Mouse (Mus musculus) ovary, postnatal 10 days (tissue): ENCODE data around the gene Ptprd.

Experiments
- DNase-seq: peaks from one replicate; pipeline ENCODE4 v3.0.0; 2022; ENCODE audit warnings: low spot score

Gene Ptprd

DNA sequence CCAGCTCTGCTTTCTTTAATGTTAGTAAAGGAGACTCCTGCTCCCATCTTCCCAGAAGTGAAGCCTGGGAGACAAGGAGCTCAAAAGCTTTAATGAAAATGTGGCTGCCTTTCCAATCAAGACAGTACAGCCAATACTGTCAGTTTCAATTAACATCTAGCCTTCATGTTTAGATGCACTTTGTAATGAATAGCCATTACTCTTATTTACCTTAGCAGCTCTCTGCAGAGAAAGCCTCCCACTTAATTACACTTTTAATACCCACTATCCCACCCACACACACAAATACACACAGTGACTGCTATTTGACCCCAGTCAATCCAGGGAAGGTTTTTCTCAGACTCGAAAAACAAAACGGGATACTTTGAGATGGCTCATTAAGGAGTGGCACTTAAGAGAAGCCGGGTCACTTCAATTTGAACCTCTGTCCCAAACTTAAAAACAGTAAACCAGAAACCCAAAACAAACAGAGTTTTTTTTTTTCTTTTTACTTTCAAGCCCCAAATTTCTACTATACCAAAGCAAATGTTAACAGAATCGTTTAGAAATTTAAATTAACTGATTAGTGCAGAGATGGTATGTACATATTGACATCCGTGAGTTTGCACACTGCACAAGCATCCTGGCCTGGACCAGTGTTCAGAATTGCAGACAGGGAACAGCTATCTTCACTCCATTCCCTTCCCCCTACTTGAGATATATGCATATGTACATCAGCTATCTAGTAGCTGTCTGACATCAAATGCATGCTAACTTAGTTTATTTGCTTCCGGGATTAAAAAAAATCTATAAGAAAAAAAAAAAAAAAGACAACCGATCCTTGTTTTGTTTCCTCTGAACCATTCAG is 1824.6 kb downstream of the Ptprd start:
- DNase-seq: no peak

DNA sequence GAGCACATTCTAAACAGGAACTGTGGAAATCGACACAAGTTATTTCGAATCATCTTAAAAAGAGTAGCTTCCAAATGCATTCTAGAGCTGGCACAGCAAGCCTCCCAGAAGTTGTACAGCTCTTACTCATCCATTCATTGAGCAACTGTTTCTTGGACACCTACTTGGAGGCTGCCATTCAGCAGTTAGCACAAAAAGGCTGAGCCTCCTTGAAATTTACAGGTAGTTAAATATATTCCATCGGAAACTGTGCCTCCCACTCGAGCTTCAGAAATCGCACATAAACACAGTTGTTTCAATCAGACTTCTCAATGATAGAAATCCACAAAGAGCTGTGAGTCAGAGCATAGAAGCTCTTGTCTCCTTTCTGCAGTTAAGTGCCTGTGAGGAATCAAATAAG is 1825.9 kb downstream of the Ptprd start:
- no peak for DNase-seq

DNA sequence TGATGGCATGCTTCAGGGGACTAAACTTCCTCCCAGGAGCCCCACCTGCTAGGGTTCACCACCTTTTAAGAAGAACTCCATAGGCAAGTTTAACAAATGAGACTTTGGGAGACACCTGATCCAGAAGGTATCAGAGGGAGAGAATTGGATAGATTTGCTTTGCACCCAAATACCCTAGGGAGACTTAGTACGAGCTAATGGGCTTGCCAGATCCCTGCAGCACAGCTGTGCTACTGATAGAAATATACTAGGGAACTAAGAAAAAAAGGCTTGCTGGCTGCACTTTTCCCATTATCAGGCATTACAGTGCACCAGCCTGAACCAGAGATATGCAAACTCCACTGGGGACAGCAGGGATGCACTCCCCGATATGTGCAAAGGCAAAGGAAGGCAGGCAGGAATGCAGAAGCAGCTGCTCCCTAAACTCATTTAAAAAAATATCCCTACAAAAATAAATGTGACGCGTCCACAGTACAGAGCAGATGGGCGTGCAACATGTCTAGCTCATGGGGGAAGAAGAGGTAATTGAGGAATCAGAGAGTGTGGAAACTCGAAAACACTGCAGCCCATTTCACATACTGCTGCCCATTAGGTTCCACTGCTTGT is 1831.3 kb downstream of the Ptprd start:
- no peak for DNase-seq

DNA sequence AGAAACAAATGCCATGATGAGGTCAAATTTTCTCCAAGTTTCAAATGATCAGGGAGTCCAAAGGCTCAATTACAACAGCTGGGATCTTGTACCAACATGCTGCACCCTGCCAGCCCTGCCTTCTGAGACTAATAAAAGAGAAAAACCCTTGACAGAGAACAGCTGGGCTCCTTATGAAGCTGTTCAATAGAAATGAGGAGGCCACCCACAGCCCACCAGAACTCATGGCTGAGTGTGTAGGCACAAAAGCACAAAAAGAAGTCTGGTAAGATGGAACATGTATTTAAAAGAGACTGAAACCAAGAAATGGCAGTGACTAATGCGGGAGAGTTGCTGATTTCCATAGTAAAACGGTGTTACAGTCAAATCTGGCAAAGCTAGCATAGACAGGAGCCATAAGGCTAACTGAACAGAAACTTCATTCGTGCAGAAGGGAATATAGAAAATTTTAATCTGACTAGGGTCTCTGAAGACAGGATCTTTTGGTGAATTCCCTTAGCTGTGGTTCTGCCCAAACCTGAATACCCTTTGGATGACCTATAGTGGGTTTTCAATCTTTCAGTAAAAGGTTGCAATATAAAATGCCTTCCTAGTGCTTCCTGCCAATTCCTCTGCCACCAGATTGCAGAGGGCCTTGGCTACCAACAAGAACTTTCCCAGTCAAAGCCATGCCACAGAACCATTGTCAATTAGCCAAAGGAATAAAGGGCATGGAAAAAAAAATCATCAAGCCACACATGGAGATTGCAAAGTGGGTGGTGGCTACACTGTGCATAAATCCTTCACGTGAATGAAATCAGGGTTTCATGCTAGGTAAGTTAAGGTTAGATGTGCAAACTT is 1841.5 kb downstream of the Ptprd start:
- no peak for DNase-seq

DNA sequence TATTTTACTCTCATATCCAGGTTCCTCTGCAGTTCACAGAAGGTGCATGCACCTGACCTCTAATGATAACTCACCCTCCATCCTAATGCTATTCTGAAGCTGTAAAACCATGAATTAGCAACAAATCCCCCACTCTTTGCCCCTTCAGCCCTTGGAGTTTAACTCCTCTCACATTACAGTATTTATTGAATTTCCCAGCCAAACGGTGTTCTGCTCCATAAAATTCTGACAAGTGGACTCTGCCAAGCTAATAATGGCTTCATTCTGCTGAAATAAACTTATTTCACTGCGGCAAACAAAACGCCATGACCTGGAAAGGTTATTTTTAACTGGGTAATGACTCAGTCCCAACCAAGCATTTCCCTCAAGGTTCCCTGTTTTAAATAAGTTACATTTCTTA is 1842.7 kb downstream of the Ptprd start:
- DNase-seq: no peak

DNA sequence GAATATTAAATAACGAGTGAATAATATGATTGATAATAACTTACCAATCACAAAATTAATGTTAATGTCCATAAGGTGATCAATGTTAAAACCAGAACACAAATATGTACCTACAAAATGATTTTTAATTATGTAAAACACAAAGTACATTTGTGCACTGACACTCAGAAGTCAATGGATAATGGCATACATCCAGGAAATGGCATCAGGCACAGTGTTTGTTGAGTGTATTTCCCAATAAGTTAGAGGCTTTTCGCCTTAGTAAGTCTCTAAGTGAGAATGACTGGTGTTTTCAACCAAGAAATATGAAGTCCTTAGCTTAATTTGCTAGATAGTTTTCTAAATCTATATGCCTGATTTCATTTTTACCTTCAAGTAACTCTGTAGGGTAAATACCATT is 1843.5 kb downstream of the Ptprd start:
- no peak for DNase-seq

DNA sequence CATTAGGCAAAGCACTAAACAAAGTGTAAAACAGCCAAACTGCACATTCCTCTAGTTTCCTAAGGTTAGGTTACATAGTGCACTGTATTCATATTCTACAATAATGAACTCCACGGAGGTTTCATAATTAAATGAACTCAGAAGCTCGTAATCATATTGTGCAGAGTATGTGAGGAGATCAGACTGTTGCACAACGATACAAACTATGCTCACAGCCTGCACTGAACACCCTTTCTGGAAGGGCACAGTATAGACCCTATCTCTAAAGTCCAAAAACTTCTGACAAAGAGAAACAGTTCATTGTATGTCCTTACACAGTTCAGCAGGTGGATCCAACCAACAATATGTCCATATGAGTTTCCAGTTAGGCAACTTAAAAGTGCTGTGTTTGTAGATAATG is 1844.5 kb downstream of the Ptprd start:
- DNase-seq: no peak

DNA sequence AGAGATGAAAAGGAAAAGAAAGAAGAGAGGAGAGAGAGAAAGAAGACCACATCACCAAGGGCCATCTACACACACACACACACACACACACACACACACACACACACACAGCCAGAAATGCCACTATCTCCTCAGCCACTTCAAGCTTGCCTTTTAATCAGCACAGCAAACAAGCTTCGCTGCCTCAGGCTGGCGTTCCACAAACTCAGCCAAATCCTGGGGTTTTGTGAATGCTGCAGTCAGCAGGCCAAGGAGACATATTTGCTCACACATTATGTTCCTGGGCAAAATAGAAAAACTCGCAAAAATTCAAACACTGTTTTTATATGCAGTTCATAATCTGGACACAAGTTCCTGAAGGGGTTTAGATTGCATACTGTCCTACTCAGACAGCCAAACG is 1845.9 kb downstream of the Ptprd start:
- DNase-seq: no peak

DNA sequence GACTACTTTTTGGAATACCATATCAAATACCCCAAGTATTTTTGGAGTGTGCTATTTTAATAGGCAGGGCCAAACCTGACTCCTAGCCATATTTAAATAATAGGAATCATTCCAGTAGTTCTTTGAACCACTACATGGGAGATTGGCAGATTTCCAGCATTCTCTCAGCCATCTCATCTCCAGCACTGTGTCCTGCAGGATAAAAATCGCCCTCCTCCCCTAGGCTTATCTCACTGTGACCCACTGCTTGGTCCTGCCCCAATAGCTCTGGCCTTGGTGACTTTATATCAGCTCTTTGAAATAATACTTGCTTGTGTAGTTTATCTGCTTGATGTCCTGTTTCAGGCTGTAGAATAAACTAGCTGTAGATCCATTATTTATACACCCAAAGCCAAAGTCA is 1850.2 kb downstream of the Ptprd start:
- DNase-seq: no peak

DNA sequence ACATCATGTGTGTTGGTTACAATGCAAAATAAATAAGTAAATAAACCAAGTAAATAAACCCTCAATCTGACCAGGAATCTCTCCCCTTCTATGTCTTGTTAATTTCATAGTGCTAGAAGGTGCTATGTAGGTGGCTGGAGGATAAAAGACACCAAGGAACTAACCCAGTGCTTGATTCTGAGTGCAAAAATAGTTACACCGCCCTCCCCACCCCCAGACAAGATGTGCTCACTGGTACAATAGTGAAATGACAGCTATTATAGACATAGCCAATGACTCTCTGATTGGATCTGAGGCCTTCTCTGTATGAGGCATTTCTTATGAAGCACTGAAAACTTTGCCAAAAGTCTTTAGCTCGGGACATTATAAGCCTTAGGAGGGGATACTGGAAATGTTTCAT is 1857.6 kb downstream of the Ptprd start:
- DNase-seq: no peak

DNA sequence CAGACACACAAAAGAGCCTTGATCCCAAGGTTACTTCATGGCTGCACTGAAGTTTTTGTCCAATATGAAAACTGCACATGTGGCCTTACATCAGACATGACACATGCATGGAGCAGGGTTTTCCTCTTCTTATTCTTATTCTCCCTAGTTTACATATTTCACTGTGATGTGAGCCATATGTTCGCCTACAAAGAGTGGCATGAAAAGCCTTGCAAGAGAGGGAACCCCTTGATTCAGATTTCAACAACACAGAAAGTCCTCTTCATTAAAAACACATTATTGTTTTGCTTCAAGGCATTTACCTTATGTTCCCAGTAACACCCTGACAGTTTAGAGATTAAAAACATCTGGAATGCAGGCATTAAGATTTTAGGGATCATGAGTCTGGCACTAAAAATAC is 1859.3 kb downstream of the Ptprd start:
- no peak for DNase-seq

DNA sequence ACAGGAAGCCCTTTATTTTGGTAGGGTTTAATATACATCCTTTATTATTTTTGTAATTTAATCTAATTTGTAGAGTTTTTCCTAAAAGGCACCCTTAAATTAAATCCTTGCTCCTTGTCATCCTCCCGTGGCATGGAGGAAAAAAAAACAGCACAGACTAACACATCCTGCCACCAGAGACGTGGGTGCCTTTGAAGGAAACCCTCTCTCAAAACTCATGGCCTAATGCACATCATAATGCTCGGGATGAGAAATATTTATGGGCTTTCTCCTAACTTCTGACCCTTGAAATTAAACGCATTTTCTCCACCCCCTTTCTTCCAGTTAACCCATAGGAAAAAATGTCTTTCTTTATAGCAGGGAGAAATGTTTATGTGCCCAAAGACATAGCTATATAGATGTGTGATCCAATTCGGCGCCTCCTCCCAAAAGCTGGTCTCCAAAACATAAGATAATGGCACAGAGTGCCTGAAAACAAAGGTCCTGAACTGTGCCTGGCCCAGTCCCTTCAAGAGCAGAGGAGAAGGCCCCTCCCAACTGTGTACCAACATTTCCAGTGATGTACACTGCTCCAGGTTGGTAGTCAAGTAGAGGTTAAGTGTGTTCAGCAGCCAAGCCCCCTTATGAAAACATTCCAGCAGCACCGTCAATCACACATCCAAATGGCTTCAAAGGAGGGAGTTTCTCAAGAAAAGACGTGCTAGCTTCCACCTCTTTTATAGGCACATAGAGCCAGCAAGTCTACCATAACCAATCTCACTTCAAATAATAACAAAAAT is 1860.4 kb downstream of the Ptprd start:
- no peak for DNase-seq

DNA sequence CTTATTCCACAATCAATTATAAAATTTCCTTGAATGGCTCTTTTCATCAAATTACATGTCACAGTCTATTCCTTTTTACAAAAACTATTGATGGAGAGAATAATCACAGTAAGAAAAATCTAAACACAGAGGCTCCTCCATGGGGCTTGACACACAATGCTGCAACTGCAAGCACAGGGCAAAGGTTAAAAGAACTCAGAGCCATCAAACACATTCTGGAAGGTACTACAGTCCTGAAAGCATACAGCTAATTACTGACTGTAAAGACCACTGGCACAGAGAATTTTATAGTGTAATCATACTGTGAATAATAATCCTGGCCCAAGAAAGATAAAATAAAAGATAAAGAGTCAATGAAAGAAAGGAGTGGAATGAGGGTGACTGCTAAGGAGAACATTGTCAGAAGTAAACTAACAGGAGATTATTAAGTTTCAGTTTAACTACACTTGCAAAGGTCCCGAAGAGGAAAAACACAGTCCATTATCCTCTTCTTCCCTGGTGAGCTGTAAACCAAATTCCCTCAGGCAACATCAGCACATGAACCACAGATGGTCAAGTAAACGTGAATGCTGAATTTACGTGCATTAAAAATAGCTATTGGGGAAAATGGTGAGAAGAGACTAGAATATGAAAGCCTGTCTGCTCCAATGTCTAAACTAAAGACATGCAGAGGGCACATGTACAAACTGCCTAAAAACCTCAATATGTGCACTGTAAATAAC is 1861.4 kb downstream of the Ptprd start:
- DNase-seq: no peak

DNA sequence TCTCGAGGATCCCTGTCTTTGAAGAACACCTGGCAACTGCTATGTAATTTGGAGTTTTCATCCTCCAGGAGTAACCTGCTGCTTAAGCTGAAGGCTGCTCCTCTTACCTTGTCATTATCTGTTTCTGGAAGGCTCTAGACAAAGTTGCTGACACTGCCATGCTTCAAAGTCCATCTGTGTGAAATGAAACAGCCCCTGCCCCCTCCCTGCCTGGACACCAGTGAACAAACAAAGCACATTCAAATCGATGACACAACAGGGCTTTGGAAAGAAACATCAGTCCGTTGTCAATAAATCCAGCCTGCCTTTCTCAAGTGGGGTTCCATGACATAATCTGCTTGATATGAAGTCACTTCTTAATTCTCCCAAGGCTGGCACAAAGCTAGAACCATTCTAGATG is 1867.7 kb downstream of the Ptprd start:
- DNase-seq: no peak

DNA sequence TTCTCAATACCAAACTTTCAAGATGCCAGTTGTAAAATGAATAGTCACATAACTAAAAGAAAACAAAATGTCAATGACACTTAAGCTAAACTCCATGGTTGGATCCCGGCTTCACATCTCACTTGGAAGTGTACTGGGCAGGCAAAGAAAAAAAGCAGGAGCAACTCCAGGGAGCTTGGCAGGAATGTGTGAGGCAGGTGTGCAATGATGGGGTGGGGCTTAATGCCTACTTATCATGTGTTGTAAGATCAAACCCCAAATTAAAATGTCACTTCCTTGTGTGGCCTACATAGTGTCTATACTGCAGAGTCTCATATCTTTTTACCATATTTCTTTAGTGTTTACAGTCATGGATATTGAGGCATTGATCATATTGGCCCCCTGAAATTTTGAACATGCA is 1873.8 kb downstream of the Ptprd start:
- DNase-seq: no peak

DNA sequence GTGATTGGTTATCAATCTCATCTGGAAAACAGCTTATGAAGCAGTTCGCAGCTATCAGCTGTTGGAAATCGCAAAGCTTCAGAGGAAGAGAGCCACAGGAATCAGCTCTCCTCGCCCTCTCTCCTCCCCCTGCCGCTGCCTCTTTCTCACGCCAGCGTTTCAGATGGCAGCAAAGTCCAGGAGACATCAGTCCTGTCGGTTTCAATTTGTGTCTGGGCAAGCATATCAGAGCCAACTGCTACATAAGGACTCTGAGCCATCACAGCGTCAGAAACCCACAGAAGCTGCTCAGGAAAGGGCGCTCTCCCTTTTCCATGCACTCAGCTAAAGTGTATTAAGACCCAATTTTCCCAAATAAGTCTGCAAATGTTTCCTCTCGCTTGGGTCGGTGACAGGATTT is 1884.4 kb downstream of the Ptprd start:
- no peak for DNase-seq

DNA sequence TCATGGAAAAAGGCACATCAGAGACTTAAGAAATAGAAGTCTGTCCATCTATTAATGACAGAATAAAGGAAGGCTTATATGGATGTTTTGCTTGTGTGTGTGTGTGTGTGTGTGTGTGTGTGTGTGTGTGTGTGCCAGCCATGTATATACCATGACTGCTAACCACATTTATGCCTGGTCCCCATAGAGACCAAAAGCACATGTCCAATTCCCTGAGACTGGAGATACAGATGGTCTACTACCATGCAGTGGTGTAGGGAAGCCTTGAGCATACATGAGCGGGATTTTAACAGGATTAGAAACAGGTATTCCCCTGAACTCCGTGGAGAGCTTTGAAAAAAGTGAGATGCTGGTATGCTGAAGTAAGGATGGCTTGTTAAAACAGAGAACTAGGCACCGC is 1886.1 kb downstream of the Ptprd start:
- no peak for DNase-seq

DNA sequence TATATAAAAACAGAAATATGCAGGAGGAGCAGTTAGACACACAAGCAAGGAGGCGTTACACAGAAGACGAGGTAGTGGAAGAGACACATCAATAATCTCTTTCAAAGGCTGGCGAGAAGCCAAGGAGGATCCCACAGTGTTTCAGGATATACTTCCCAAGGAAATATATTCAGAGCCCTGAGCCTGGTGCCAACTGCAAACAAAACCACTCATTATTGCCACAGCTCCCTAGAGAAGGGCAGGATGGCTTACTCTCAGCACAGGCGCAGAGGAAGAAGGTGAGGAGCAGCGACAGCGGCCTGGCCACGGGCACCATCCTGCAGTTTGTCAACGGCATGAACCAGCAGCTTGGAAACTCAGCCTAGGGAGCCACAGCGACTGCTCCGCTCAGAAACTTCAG is 1886.8 kb downstream of the Ptprd start:
- no peak for DNase-seq

DNA sequence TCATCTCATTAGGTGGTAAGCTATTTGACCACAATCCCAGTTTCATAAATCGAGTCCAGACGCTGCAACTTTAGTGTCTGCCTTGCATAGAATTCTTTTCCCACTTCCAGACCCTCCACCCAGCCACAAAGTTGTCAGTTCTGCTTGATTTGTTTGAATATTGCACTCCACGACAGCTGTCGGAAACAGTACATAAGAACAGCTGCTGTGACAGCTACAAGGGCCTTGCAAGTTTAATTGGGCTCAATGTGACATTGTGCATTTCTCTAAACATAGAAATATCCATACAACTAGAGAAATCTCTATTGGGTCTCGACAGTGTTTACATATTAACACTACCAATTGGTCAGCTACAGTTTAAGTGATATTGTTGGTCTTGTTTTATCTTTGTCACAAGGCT is 1887.3 kb downstream of the Ptprd start:
- DNase-seq: no peak

DNA sequence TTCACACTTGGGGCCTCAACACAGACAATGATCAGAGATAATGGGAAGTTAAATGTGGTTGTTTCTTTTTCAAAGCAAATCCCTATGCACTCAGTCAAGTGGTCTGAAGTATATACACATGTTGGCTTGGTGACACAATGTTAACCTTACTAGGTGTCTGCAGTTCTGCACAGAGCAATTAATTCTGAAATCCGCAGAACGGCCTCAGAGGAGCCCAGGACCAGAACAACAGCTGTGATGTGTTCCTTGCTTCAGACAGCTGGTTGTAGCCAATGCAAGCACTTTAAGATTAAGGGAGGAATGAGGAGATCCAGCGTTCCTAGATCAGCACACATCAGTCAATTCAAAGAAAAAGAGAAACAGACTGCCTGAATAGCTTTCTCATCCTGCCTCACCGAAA is 1891.9 kb downstream of the Ptprd start:
- DNase-seq: no peak

DNA sequence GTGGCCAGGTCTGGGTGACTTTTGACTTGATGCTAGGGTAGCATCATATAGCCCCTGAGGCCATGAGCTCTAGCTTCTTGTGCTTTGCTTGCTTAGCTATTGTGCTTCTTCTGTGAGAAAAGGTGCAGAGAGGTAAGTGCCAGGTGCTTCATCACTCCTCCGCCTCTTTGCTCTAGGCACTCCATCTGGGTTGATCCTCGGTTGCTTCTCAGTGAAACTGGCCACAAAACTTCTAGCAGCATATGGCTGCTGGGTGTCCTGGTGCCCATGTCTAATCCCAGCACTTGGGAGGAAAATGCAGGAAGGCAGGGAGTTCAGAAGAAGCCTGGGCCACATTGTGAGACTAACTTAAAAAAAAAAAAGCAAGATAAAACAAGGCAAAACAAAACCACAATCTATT is 1895.8 kb downstream of the Ptprd start:
- no peak for DNase-seq

DNA sequence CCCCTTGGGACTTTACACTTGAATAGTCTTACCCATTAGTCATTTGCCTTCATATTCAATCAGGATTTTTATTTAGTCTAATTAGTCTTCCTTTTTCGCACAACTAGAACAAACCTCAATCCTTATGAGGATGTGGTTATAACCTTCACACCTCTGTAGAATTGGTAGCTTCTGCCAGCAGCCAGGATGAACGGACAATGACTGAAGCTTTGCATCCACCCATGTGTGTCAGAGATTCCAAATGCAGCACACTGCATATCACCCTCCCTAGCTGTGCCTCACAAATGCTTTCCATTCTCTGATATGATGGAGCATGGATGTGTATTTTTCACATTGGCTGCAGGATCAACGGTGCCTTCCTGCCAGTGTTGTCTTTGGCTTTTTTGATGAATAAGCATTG is 1898.0 kb downstream of the Ptprd start:
- DNase-seq: no peak
